Mouse (Mus musculus): Measurements from ENCODE around the gene Mindy2. TPM values are rescaled to one million over a fixed set of nuclear protein-coding genes. Genes with fewer than 3 reads are reported as not detected.

Mindy2 gene
- polyA plus RNA-seq, 1 experiment from 2014 or later, result 9.5 TPM

- 71% methylated on average over 5 of the region's 5 CpGs for WGBS
- no peak for ATAC-seq
- Histone ChIP-seq H3K9ac (ENCODE audit: low read depth, low read length) (no peak overlapping the region), H3K27me3 (replicated peaks; ENCODE audit: control insufficient read depth, insufficient read depth, low read length) (no peaks in the 10 kb centered on the region), H3K4me1 (replicated peaks; ENCODE audit: control insufficient read depth, insufficient read depth, low read length) (no peaks in the 10 kb centered on the region), H3K27ac (ENCODE audit: low read depth, low read length) (no peak overlapping the region), H3K4me3 (ENCODE audit: low read depth, low read length) (no peak overlapping the region), H3K9me3 (ENCODE audit: control insufficient read depth) (no peaks in the 10 kb centered on the region), H3K4me2 (replicated peaks; ENCODE audit: low read depth) (no peak overlapping the region), H3K36me3 (ENCODE audit: control insufficient read depth, insufficient read depth) (peaks cover 83% of the 10 kb centered on the region)
- TF ChIP-seq CTCF (IDR thresholded peaks at IDR 0.05; ENCODE audit: low read depth), result no peak
Measured at GRCm38 (mm10) chr9:70585172-70585571, 71.8 kb downstream of the Mindy2 start.

- no peak for TF ChIP-seq CTCF (IDR thresholded peaks at IDR 0.05; ENCODE audit: low read depth)
- Histone ChIP-seq H3K9ac (ENCODE audit: low read depth, low read length) (no peak overlapping the region), H3K27ac (ENCODE audit: low read depth, low read length) (no peak overlapping the region), H3K36me3 (ENCODE audit: control insufficient read depth, insufficient read depth) (peaks cover 83% of the 10 kb centered on the region), H3K27me3 (replicated peaks; ENCODE audit: control insufficient read depth, insufficient read depth, low read length) (no peaks in the 10 kb centered on the region), H3K9me3 (ENCODE audit: control insufficient read depth) (no peaks in the 10 kb centered on the region), H3K4me1 (replicated peaks; ENCODE audit: control insufficient read depth, insufficient read depth, low read length) (no peaks in the 10 kb centered on the region), H3K4me3 (ENCODE audit: low read depth, low read length) (no peak overlapping the region), H3K4me2 (replicated peaks; ENCODE audit: low read depth) (no peak overlapping the region)
- no peak for ATAC-seq
- 81% methylated on average over 14 of the region's 14 CpGs for WGBS
Measured at GRCm38 (mm10) chr9:70584641-70585040, 72.3 kb downstream of the Mindy2 start.

GRCm38 (mm10) chr9:70580956-70581355 lies 76.0 kb downstream of the Mindy2 start:
- Histone ChIP-seq H3K27ac (ENCODE audit: low read depth, low read length) (no peak overlapping the region), H3K9ac (ENCODE audit: low read depth, low read length) (no peak overlapping the region), H3K27me3 (replicated peaks; ENCODE audit: control insufficient read depth, insufficient read depth, low read length) (no peaks in the 10 kb centered on the region), H3K9me3 (ENCODE audit: control insufficient read depth) (no peaks in the 10 kb centered on the region), H3K4me3 (ENCODE audit: low read depth, low read length) (no peak overlapping the region), H3K36me3 (ENCODE audit: control insufficient read depth, insufficient read depth) (peaks cover 53% of the 10 kb centered on the region), H3K4me1 (replicated peaks; ENCODE audit: control insufficient read depth, insufficient read depth, low read length) (no peaks in the 10 kb centered on the region), H3K4me2 (replicated peaks; ENCODE audit: low read depth) (no peak overlapping the region)
- no peak for TF ChIP-seq CTCF (IDR thresholded peaks at IDR 0.05; ENCODE audit: low read depth)
- whole genome bisulfite sequencing, result 90% methylated on average over 5 of the region's 5 CpGs
- ATAC-seq, result no peak

DNA sequence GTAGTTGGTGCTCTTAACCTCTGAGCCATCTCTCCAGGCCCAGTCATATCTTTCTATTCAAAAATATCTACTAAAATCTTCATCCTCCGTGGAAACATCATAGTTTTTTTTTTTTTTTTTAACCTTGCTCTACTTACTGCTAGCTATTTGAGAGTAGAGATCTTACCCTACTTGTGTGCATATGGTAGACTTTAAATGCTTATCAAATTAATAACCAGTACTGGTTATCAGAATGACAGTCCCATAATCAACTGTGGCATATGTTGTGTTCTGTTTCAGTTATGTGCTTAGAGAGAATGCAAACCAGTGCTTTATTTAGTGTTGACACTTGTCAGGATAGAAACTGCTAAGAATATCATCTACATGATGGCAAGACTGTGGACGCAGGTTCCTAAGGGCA lies 78.9 kb downstream of the Mindy2 start:
- Histone ChIP-seq H3K9ac (ENCODE audit: low read depth, low read length) (no peak overlapping the region), H3K27me3 (replicated peaks; ENCODE audit: control insufficient read depth, insufficient read depth, low read length) (no peaks in the 10 kb centered on the region), H3K9me3 (ENCODE audit: control insufficient read depth) (no peaks in the 10 kb centered on the region), H3K36me3 (ENCODE audit: control insufficient read depth, insufficient read depth) (peaks cover 51% of the 10 kb centered on the region), H3K4me2 (replicated peaks; ENCODE audit: low read depth) (no peak overlapping the region), H3K4me1 (replicated peaks; ENCODE audit: control insufficient read depth, insufficient read depth, low read length) (no peaks in the 10 kb centered on the region), H3K27ac (ENCODE audit: low read depth, low read length) (no peak overlapping the region), H3K4me3 (ENCODE audit: low read depth, low read length) (no peak overlapping the region)
- no peak for TF ChIP-seq CTCF (IDR thresholded peaks at IDR 0.05; ENCODE audit: low read depth)
- ATAC-seq, result no peak
- 88% methylated on average over 2 of the region's 2 CpGs for WGBS

DNA sequence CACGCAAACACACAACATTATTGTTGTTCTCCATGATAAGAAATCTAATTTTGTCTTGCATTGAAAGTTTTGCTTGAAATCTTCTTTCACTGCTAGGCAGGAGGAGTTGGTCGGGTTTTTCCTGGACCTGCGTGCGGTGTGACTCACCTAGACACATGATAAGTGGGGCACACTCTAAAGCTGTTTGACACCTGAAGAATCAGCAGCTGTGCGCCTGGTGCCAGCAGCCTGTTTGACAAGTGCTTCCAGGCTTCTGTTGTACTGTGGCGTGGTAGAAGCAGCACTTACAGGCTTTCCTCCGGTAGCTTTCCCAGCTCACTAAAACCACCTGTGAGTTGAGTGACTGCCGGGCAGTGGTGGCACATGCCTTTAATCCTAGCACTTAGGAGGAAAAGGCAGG lies 86.6 kb downstream of the Mindy2 start:
- TF ChIP-seq CTCF (IDR thresholded peaks at IDR 0.05; ENCODE audit: low read depth), result no peak
- WGBS, result 60% methylated on average over 8 of the region's 8 CpGs
- no peak overlapping the region for H3K4me2 ChIP-seq (replicated peaks; ENCODE audit: low read depth)
- no peaks in the 10 kb centered on the region for H3K27me3 ChIP-seq (replicated peaks; ENCODE audit: control insufficient read depth, insufficient read depth, low read length)
- peaks cover 22% of the 10 kb centered on the region for H3K36me3 ChIP-seq (ENCODE audit: control insufficient read depth, insufficient read depth)
- H3K27ac ChIP-seq (ENCODE audit: low read depth, low read length), result no peak overlapping the region
- no peak overlapping the region for H3K4me3 ChIP-seq (ENCODE audit: low read depth, low read length)
- no peak overlapping the region for H3K9ac ChIP-seq (ENCODE audit: low read depth, low read length)
- ATAC-seq, result no peak
- no peaks in the 10 kb centered on the region for H3K9me3 ChIP-seq (ENCODE audit: control insufficient read depth)
- H3K4me1 ChIP-seq (replicated peaks; ENCODE audit: control insufficient read depth, insufficient read depth, low read length), result no peaks in the 10 kb centered on the region

- ATAC-seq, result no peak
Measured at GRCm38 (mm10) chr9:70567651-70568050, 89.3 kb downstream of the Mindy2 start.

DNA sequence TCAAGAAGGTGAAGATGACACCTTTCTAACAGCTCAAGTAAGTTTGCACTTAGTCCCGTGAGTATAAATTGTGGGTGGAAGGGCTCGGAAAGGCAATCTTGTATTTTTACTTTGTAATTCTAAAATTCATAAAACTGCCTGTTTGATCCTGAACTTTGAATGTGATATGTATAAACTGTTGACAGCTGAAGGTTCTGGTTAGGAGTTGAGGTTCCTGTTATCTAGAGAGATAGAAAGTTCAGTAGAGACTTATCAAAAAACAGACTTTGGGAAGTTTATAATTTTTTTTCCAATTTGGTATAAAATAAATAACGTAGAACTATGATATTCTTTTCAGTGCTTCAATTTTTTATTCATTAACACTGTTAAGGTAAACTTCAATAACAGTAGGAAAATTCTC lies 94.1 kb downstream of the Mindy2 start:
- no peak for ATAC-seq
- Histone ChIP-seq H3K36me3 (ENCODE audit: control insufficient read depth, insufficient read depth) (peaks cover 27% of the 10 kb centered on the region), H3K4me1 (replicated peaks; ENCODE audit: control insufficient read depth, insufficient read depth, low read length) (no peaks in the 10 kb centered on the region), H3K9me3 (ENCODE audit: control insufficient read depth) (no peaks in the 10 kb centered on the region), H3K27ac (ENCODE audit: low read depth, low read length) (no peak overlapping the region), H3K4me2 (replicated peaks; ENCODE audit: low read depth) (no peak overlapping the region), H3K9ac (ENCODE audit: low read depth, low read length) (no peak overlapping the region), H3K4me3 (ENCODE audit: low read depth, low read length) (no peak overlapping the region), H3K27me3 (replicated peaks; ENCODE audit: control insufficient read depth, insufficient read depth, low read length) (no peaks in the 10 kb centered on the region)
- WGBS, result 93% methylated on average over 3 of the region's 3 CpGs
- no peak for TF ChIP-seq CTCF (IDR thresholded peaks at IDR 0.05; ENCODE audit: low read depth)

More at GRCm38 (mm10) chr9:70567651-70568050, 89.3 kb downstream of the Mindy2 start:
- WGBS, result 63% methylated on average over 5 of the region's 5 CpGs
- Histone ChIP-seq H3K9ac (ENCODE audit: low read depth, low read length) (no peak overlapping the region), H3K27ac (ENCODE audit: low read depth, low read length) (no peak overlapping the region), H3K4me1 (replicated peaks; ENCODE audit: control insufficient read depth, insufficient read depth, low read length) (no peaks in the 10 kb centered on the region), H3K4me3 (ENCODE audit: low read depth, low read length) (no peak overlapping the region), H3K36me3 (ENCODE audit: control insufficient read depth, insufficient read depth) (peaks cover 15% of the 10 kb centered on the region), H3K27me3 (replicated peaks; ENCODE audit: control insufficient read depth, insufficient read depth, low read length) (no peaks in the 10 kb centered on the region), H3K4me2 (replicated peaks; ENCODE audit: low read depth) (no peak overlapping the region), H3K9me3 (ENCODE audit: control insufficient read depth) (no peaks in the 10 kb centered on the region)
- TF ChIP-seq CTCF (IDR thresholded peaks at IDR 0.05; ENCODE audit: low read depth), result no peak
